Mouse (Mus musculus): ENCODE results near the gene Serpina12.

The Serpina12 gene

DNA sequence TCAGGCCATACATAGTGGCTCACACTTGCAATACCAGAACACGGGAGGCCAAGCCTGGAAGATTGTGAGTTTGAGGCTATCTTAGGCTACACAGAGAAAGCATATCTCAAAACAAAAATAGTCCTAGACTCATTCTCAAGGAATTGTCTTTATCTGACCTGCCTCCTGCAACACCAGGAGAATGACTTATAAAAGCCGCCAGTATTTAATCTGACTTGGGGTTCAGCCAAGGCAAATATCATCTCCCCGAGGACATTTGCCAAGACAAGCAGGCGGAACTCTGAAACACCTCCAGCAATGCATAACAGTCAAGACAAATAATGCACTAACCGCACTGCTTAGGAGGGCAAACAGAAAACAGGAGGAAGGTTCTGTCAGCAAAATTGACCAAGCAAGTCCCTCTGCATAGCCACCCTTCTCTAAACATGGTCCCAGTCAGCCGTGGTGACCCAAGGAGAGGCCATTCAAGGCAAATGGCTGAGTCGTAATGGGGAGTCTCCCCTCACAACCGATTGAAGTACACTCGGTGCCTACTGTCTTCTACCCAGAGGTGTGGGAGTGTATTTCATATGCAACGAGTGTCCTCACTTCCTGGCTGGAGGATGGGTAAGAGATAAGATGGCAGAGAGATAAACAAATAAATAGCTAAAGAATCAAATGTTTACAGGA lies 41.5 kb downstream of the Serpina12 start:
- DNase-seq = no peak

DNA sequence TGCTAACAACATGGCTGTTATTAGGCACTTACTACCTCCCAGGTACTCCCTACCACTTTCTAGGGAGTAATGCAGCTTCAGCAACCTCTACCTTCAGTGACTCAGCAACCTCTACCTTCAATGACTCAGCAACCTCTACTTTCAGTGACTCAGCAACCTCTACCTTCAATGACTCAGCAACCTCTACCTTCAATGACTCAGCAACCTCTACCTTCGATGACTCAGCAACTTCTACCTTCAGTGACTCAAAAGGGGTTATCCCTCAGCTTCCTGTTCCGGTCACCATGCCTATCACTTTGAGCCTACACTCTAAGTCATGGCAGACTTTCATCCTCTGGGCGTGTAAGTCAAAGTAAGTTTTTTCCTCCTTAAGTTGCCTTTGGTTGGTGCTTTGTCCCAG lies 43.6 kb downstream of the Serpina12 start:
- DNase-seq = no peak

DNA sequence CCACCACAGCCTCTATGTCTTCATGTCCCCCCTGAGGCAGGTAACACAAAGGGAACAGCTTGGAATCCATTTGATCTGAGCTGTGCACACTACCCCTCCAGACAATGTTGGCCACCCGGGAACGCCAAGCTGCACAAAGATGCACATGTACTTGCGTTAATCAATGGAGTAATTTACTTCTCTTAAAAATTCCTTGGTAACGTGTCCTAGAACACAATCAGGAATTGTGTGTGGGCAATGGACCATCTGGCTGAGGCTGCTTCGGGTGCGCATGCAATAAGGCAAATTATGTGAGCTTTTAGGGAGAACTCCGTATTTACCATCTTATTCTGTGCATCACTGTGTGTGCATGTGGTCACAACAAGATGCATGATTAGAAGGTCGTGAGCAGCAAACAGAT lies 44.6 kb downstream of the Serpina12 start:
- DNase-seq = no peak

DNA sequence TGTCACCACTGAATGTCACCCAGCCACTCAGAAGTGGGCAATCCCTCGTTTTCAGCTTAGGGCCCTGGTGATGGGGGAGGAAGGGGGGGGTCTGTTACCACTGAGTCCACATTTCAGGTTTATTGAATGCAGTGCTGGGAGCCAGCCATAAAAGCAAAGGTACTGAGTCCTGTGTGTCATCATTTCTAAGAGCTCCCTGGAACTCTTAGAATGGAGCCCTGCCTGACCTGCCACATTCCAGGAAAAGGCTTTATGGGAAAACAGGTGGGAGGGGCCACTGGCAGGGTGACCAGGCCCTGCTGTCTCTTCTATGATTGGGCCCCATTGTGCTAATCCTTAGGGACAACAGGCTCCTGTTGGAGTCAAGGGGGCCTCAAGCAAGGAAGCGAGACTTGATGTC lies 47.7 kb downstream of the Serpina12 start:
- DNase-seq = no peak

DNA sequence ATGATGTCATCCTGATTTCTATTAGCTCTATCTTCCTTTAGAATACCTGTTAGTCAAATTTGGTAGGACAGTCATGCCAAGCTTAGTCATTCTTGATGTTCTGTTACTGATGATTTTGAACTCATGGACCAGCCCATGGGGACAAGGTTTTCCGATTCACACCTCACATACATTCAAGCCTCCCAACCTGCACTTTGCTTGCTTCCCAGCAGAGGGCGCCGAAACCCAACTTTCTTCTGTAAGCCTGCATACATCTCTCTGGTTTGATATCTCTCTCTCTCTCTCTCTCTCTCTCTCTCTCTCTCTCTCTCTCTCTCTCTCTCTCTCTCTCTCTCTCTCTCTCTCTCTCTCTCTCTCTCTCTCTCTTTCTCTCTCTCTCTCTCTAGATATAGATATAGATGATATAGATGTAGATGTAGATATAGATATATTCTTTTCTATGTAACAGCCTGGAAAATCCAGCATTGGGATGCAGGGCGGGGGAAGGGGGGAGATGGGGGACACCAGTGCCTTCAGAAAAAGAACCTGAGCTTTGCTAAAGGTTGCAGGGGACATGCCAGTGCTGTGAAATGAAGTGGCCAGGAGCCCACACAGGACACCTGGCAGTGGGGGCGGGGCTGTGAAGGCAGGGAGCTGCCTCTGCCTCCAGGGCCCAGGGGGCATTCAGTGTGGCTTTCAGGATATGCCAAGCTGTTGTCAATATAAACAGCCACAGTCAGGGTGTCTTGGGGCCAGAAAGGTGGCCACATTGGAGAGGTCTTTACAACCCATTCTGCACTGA lies 48.8 kb downstream of the Serpina12 start:
- DNase-seq = peak; percentile 43

DNA sequence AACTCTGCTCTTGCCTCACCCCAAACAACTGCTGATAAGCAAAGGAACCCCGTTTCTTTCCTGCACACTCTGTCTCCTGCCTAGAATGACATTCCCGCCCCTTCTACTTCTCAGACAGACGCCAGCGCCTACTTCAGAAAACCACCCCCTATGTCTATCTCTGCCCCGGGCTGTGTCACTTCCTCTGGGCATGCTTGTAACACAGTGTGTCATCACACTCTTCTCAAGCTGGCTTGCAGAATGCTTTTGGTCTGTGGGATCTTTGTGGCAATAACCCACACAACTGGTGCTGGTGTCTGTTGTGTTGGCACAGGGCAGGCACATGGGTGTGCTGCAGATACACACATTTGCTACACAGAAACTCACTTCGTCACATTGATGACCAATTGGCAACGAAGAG lies 51.3 kb downstream of the Serpina12 start:
- no peak for DNase-seq

DNA sequence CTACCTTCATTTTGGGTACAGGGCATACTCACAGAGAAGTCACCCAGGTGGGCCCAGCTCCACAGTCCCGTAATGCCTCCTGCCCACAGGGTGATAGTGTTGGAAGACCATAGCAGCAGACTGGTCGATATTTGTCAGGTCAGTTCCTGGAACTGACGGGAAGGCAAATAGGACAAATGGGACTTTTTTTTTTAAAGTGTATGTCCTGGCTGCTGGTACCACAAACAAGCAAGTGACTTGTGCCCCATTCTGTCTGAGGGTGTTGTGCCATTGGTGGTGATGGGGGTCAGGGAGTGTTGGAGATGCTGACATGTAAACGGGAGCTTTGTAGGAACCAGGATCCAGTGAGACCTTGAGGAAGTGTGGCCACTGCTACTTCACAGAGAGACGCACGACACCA lies 54.4 kb downstream of the Serpina12 start, which contains the start of gene Serpina11:
Serpina11 (minus strand) TSS at position 101 of the 400 bp plus-strand sequence.
- DNase-seq = no peak

DNA sequence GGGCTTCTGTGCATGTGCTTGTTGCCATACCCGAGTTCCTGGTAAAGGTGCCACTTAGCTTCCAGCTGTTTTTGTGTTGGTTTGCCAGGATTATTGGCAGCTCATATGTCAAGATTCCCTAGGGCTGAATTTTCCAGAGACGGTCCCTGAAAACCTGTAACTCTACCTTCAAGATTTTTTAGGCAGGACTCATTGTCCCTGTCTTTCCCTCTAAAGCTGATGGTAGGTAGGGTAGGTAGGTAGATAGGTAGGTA lies 54.8 kb downstream of the Serpina12 start:
- no peak for DNase-seq

DNA sequence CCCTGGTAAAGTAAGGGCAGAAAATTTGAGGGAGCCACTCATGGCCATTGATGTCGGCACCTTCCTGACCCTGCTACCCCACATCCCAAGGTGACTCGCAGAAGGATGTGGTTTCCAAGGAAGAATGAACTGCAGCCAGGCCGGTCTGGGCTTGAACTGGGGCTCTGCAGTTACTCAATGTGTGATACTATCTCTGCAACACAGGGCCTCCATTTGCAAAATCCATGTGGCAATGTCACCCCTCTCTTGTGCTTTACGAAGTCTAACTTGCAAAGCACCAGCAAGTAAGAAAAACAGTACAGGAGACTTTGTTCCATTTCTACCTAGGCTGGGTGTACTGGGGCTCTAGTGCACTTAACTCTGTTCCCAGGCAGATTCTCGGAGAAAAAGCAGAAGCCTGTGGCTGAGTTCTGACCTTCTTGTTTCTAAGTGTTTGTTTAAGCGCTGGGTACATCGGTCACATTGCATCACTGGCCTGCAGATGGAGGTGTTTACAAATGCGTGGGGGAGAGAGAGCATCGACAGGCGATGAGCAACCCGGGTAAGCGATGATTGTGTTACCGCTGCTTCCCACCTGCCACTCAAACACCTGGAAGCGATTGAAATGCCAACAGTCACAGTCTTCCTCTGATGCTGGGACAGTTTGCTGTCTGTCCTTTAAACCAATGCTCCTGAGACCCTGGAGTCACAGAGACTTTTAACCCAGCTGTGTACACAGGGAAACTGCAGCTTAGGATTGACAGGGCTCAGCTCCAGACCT lies 55.3 kb downstream of the Serpina12 start:
- no peak for DNase-seq

DNA sequence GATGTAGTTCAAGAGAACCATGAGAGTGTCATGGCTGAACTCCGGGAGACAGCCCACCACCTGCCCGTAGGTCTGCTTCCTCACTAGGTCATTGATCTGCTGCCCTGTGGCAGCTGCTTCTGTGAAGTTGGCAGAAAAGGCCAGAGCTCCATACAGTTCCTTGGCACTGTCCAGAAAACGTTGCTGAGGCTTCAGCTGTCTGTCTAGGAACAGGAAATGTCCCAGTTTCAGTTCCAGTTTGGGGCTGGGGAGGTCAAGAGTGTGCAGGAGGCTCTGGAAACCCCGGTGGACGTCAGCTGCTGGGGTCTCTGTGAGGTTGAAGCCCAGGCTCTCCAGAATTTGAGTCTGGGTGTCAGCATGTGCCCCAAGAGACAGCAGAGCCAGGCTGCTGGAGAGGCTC lies 58.4 kb downstream of the Serpina12 start:
- no peak for DNase-seq

DNA sequence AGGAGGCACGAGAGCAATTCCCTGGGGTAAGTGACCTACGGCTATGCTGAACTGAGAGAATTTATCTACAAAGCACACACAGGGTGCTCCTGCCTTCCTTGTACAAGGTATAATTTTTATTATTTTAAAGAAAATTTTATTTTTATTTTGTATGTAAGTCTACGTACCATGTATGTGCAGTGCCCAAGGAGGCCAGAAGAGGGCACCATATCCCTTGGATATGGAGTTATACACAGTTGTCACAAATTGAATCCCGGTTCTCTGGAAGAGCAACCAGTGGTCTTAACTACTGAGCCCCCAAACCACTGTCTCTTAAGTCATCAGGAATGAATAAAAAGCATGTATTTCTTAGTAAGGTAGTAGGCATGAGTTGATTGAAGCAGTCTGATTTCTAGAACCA lies 59.3 kb downstream of the Serpina12 start:
- peak; percentile 13 for DNase-seq

DNA sequence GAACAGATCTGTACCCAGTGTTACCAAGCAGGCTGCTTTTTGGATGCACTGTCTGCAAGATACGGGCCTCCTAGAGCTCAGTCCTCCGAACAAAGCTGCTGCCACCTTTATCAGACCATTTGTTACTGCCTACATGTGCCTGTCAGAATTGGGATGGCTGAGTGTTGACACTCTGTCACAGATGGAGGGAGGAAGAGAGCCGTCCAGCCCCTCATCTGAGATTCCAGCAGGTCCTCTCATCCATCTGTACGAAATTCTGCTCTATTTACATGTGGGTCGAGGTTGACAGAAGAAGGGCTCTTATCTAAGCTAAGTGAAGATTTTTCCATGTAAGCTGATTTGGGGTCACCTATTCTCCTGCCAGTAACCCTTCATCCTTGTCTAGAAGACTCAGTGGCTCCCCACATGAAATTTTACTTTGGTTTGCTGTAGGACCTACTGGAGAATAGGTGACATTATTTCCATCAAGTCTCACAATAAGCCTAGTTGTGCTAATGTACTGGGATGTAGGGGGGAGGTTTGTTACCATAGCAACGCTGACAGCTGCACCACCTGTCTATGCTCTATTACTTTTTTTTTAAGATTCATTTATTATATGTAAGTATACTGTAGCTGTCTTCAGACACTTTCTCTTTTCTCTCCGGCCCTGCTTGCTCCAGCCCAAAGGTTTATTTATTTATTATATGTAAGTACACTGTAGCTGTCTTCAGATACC lies 62.4 kb downstream of the Serpina12 start:
- DNase-seq = no peak
